Mouse (Mus musculus) C2C12 (cell line): ENCODE measurements around the gene Acad11.

Experiments used
- CEBPB ChIP-seq: IDR thresholded peaks from one replicate; pipeline ENCODE4 v1.6.1; 2011; ENCODE audit warnings: low read depth, mild to moderate bottlenecking, control low read depth, moderate library complexity
- CTCF ChIP-seq: IDR thresholded peaks from one replicate; pipeline ENCODE4 v1.5.1; 2011; ENCODE audit not compliant: control insufficient read depth, insufficient read depth, insufficient read length
- FOSL1 ChIP-seq: IDR thresholded peaks from one replicate; pipeline ENCODE4 v1.8.0; 2011; ENCODE audit warnings: mild to moderate bottlenecking, low read length; ENCODE audit not compliant: poor library complexity, insufficient read depth, severe bottlenecking
- MAX ChIP-seq: IDR thresholded peaks from one replicate; pipeline ENCODE4 v1.6.1; 2011; ENCODE audit warnings: mild to moderate bottlenecking, control low read depth
- MYOD1 ChIP-seq: IDR thresholded peaks from one replicate; pipeline ENCODE4 v1.6.1; 2011; ENCODE audit warnings: low read depth; ENCODE audit not compliant: control insufficient read depth, insufficient read length
- MYOG ChIP-seq: IDR thresholded peaks from one replicate; pipeline ENCODE4 v1.6.1; 2011; ENCODE audit not compliant: control insufficient read depth, insufficient read length; ENCODE audit errors: extremely low read depth
- USF1 ChIP-seq: IDR thresholded peaks from one replicate; pipeline ENCODE4 v1.6.1; 2011; ENCODE audit warnings: low read depth, mild to moderate bottlenecking, control low read depth, moderate library complexity

GRCm38 (mm10) chr9:104027186-104027585 lies 36.0 kb upstream of the Acad11 start:
- no peak for TF ChIP-seq USF1
- TF ChIP-seq CTCF, result no peak
- no peak for TF ChIP-seq MAX
- no peak for TF ChIP-seq CEBPB
- TF ChIP-seq FOSL1, result no peak
- TF ChIP-seq MYOD1, result no peak
- TF ChIP-seq MYOG, result no peak
